Mouse (Mus musculus): ENCODE data around the gene Ppip5k1. TPM values are rescaled to one million over a fixed set of nuclear protein-coding genes. Genes with fewer than 3 reads are reported as not detected.

Gene Ppip5k1
- polyA plus RNA-seq, 1 experiment from 2014 or later, result 10.8 TPM

DNA sequence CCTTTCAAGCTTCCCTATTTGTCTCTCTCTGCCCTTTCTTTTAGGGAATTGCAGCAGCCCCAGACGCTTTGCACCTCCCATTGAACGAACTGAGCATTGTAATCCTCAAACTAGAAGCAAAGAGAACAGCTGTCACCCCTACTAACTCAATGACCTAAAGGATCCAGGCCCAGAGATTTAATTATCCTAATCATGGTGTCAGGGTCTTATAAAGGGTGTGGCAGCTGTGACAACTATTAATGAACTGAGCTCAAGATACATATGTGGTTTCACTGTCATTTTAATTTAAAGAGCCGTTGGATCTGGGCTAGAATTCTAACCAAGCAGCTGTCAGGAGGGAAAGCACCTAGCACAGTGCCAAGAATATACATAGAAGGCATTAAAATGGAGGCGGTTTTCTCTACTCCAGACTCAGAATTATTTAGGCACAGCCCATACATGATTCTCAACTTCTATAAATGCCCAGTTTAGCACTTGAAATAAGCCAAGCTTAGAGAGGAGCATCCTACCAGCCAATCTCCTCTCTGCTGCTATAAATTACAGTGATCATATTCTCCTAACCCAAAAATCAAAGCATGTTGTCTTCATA, 83.2 kb downstream of the Ppip5k1 start:
- TF ChIP-seq CTCF (IDR thresholded peaks at IDR 0.05; ENCODE audit: low read depth), result no peak
- peak overlapping the region; percentile 78 for H3K4me2 ChIP-seq
- H3K4me3 ChIP-seq (ENCODE audit: low read depth, low read length), result peak overlapping the region; percentile 78; the same call in 1 of the 2 replicates
- H3K9ac ChIP-seq, result no peak overlapping the region
- H3K27me3 ChIP-seq (ENCODE audit: insufficient read depth, low read length), result no peaks in the 10 kb centered on the region
- ATAC-seq (ENCODE audit: insufficient read depth) (no peak), DNase-seq (no peak)
- H3K36me3 ChIP-seq (ENCODE audit: insufficient read depth), result peaks cover 31% of the 10 kb centered on the region
- H3K9me3 ChIP-seq (ENCODE audit: low read depth, low read length), result no peaks in the 10 kb centered on the region
- whole genome bisulfite sequencing, result 28% methylated on average over 4 of the region's 4 CpGs
- H3K4me1 ChIP-seq (ENCODE audit: insufficient read depth), result 0 out of 2 replicates have a peak, but pooled peaks cover 6% of the 10 kb centered on the region
- H3K27ac ChIP-seq (ENCODE audit: low read depth), result no peak overlapping the region

DNA sequence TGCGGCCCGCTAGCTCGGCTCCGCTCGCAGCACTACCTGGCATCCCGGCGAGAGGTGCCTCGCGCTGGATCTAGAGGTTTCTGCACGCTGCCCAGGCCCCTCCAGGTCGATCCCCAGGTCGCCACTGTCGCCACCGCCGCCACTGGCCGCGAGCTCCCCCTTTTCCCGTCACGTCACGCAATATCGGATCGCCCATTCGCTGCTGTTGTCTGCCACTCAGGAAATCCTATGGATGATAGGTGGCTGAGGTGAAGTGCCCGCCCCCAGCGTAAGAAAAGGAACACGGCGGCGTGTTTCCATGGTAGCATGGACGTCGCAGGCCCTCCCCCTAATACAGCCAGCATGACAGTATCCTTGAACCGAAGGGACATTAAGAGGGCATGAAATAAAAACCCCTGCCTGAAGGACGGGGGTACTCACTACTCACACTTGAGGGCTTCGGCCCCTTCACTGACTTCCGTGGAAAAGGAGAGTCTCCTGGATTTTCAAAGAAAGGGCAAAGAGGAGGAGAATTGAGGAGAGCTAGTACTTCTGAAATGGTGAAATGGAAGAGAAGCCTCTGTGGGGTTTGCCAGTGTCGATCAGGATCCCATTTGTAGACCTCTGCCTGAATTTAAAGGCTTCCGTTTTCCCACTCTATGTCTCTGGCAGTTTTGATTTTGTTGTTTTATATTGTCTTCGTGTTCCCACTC, 83.8 kb downstream of the Ppip5k1 start, which contains the start of gene Trp53bp1:
Gene Trp53bp1 (minus strand): TSS at position 172 of the 692 bp plus-strand sequence.
- no peak for TF ChIP-seq CTCF (IDR thresholded peaks at IDR 0.05; ENCODE audit: low read depth)
- 0 out of 2 replicates have a peak, but pooled peaks cover 6% of the 10 kb centered on the region for H3K4me1 ChIP-seq (ENCODE audit: insufficient read depth)
- H3K4me3 ChIP-seq (ENCODE audit: low read depth, low read length), result peak within 1 kb of the TSS; percentile 78
- H3K27ac ChIP-seq (ENCODE audit: low read depth), result peak within 1 kb of the TSS; percentile 75
- no peaks in the 10 kb centered on the region for H3K27me3 ChIP-seq (ENCODE audit: insufficient read depth, low read length)
- DNase-seq (peak; percentile 98), ATAC-seq (ENCODE audit: insufficient read depth) (peak; percentile 100)
- H3K4me2 ChIP-seq, result peak within 1 kb of the TSS; percentile 78
- peaks cover 34% of the 10 kb centered on the region for H3K36me3 ChIP-seq (ENCODE audit: insufficient read depth)
- WGBS, result under 1% methylated on average over 37 of the region's 37 CpGs
- H3K9me3 ChIP-seq (ENCODE audit: low read depth, low read length), result no peaks in the 10 kb centered on the region
- H3K9ac ChIP-seq, result peak within 1 kb of the TSS; percentile 74

DNA sequence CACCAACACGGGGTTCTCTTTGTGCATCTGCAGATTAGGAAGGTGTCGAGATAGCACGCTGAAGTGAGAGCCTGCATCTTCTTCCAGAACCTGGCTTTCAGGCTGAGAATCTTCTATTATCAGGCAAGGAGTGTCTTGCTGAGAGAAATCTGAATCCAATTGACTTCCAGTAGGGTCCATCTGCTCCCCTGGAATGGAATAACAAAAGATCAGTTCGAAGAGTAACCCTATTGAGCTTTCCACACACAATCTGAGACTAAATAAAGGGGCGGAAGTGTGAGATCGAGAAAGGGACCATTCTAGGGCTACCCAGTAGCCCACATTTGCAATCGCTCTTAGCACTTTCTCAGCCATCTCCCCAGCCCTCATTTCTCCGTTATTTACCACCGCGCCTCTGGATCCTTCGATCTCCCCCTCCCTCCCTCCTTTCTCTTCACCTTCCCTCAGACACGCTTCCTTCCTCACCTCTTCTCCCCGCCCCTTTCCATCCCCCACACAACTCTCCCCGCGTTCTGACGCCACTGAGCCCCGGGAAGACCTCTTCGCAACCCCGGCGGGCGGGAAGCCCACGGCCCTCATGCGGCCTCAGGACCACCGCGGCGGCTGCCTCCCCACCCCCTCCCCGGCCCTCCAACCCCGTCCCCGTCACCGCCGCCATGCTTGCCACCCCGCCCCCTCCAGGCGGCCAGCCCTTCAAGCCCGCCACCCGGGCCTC, 84.5 kb downstream of the Ppip5k1 start:
- peak overlapping the region; percentile 78 for H3K4me2 ChIP-seq
- no peaks in the 10 kb centered on the region for H3K9me3 ChIP-seq (ENCODE audit: low read depth, low read length)
- H3K4me3 ChIP-seq (ENCODE audit: low read depth, low read length), result peak overlapping the region; percentile 78
- peak overlapping the region; percentile 75 for H3K27ac ChIP-seq (ENCODE audit: low read depth)
- H3K4me1 ChIP-seq (ENCODE audit: insufficient read depth), result 0 out of 2 replicates have a peak, but pooled peaks cover 6% of the 10 kb centered on the region
- no peaks in the 10 kb centered on the region for H3K27me3 ChIP-seq (ENCODE audit: insufficient read depth, low read length)
- H3K9ac ChIP-seq, result peak overlapping the region; percentile 74
- no peak for TF ChIP-seq CTCF (IDR thresholded peaks at IDR 0.05; ENCODE audit: low read depth)
- peaks cover 34% of the 10 kb centered on the region for H3K36me3 ChIP-seq (ENCODE audit: insufficient read depth)
- ATAC-seq (ENCODE audit: insufficient read depth) (peak; percentile 89), DNase-seq (peak; percentile 23)
- WGBS, result 1% methylated on average over 35 of the region's 35 CpGs

DNA sequence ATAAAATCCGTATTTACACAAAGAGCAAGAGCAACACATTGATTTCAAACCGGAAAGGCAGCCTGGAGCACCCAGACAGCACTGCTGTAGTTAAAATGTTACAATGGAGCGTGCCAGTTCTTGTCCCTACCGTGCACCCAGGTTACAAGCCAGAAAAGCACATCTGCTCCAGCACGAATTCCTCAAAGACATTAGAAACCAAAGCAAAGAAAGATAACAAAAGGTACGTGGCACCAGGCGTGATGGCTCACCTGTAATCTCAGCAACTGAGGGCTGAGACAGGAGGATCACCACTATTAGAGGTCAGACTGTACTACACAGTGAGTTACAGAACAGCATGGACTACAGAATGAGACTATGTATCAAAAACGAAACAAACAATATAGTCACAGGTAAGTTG, 86.8 kb downstream of the Ppip5k1 start:
- Histone ChIP-seq H3K9me3 (ENCODE audit: low read depth, low read length) (no peaks in the 10 kb centered on the region), H3K4me3 (ENCODE audit: low read depth, low read length) (no peak overlapping the region), H3K27me3 (ENCODE audit: insufficient read depth, low read length) (no peaks in the 10 kb centered on the region), H3K9ac (no peak overlapping the region), H3K36me3 (ENCODE audit: insufficient read depth) (peaks cover 41% of the 10 kb centered on the region), H3K4me1 (ENCODE audit: insufficient read depth) (0 out of 2 replicates have a peak, but pooled peaks cover 6% of the 10 kb centered on the region), H3K27ac (ENCODE audit: low read depth) (no peak overlapping the region), H3K4me2 (no peak overlapping the region)
- 73% methylated on average over 8 of the region's 8 CpGs for WGBS
- DNase-seq, result no peak
- no peak for ATAC-seq (ENCODE audit: insufficient read depth)
- TF ChIP-seq CTCF (IDR thresholded peaks at IDR 0.05; ENCODE audit: low read depth), result no peak

Other genes starting within 250 kb of the Ppip5k1 start
- gene Tgm7, start 245.6 kb downstream of the Ppip5k1 start, polyA plus RNA-seq (2014; fragmentation: Nextera tagmentation; extraction: Ambion mirVana), result not detected in 2 replicates
- gene Adal, start 215.0 kb downstream of the Ppip5k1 start, polyA plus RNA-seq (2014; fragmentation: Nextera tagmentation; extraction: Ambion mirVana), result 18.8 and 21.4 TPM in 2 replicates
- 21.6 and 21.8 TPM in 2 replicates for gene Lcmt2, start 214.7 kb downstream of the Ppip5k1 start, polyA plus RNA-seq (2014; fragmentation: Nextera tagmentation; extraction: Ambion mirVana)
- gene Tubgcp4, start 184.7 kb downstream of the Ppip5k1 start, polyA plus RNA-seq (2014; fragmentation: Nextera tagmentation; extraction: Ambion mirVana), result 51.9 and 58.0 TPM in 2 replicates
- gene Zscan29, start 184.3 kb downstream of the Ppip5k1 start, polyA plus RNA-seq (2014; fragmentation: Nextera tagmentation; extraction: Ambion mirVana), result 9.7 and 10.8 TPM in 2 replicates
- gene Trp53bp1, start 84.0 kb downstream of the Ppip5k1 start, polyA plus RNA-seq (2014; fragmentation: Nextera tagmentation; extraction: Ambion mirVana), result 55.5 and 73.6 TPM in 2 replicates
- gene Map1a, start 65.8 kb downstream of the Ppip5k1 start, polyA plus RNA-seq (2014; fragmentation: Nextera tagmentation; extraction: Ambion mirVana), result 5.5 and 5.7 TPM in 2 replicates
- gene Ckmt1, start 2.3 kb upstream of the Ppip5k1 start, polyA plus RNA-seq (2014; fragmentation: Nextera tagmentation; extraction: Ambion mirVana), result 0.75 and 1.4 TPM in 2 replicates
- gene Strc, start 31.8 kb upstream of the Ppip5k1 start, polyA plus RNA-seq (2014; fragmentation: Nextera tagmentation; extraction: Ambion mirVana), result 0.24 TPM in 1 of 2 replicates, not detected in the other
- gene Pdia3, start 58.4 kb upstream of the Ppip5k1 start, polyA plus RNA-seq (2014; fragmentation: Nextera tagmentation; extraction: Ambion mirVana), result 628 and 649 TPM in 2 replicates
- gene Catsper2, start 58.4 kb upstream of the Ppip5k1 start, polyA plus RNA-seq (2014; fragmentation: Nextera tagmentation; extraction: Ambion mirVana), result 2.0 and 2.6 TPM in 2 replicates
- gene Ell3, start 88.9 kb upstream of the Ppip5k1 start, polyA plus RNA-seq (2014; fragmentation: Nextera tagmentation; extraction: Ambion mirVana), result 9.0 and 10.4 TPM in 2 replicates
- 488 and 525 TPM in 2 replicates for gene Serf2, start 93.8 kb upstream of the Ppip5k1 start, polyA plus RNA-seq (2014; fragmentation: Nextera tagmentation; extraction: Ambion mirVana)
- gene Hypk, start 97.9 kb upstream of the Ppip5k1 start, polyA plus RNA-seq (2014; fragmentation: Nextera tagmentation; extraction: Ambion mirVana), result 87.4 and 97.0 TPM in 2 replicates
- gene Serinc4, start 101.4 kb upstream of the Ppip5k1 start, polyA plus RNA-seq (2014; fragmentation: Nextera tagmentation; extraction: Ambion mirVana), result 0.47 TPM in 1 of 2 replicates, not detected in the other
- gene Mfap1b, start 118.7 kb upstream of the Ppip5k1 start, polyA plus RNA-seq (2014; fragmentation: Nextera tagmentation; extraction: Ambion mirVana), result 47.9 and 51.2 TPM in 2 replicates
- gene Mfap1a, start 151.3 kb upstream of the Ppip5k1 start, polyA plus RNA-seq (2014; fragmentation: Nextera tagmentation; extraction: Ambion mirVana), result 24.7 and 25.6 TPM in 2 replicates
- gene Wdr76, start 151.3 kb upstream of the Ppip5k1 start, polyA plus RNA-seq (2014; fragmentation: Nextera tagmentation; extraction: Ambion mirVana), result 10.2 and 10.4 TPM in 2 replicates